Mouse (Mus musculus) ES-E14 (cell line): ENCODE results near the gene Pml. TPM values are rescaled to one million over a fixed set of nuclear protein-coding genes. Genes with fewer than 3 reads are reported as not detected.

Experiments used
- DNase-seq: peaks from one replicate; pipeline ENCODE4 v3.0.0-alpha.2; 2013; ENCODE audit warnings: low read depth, low spot score
- H3K27ac ChIP-seq: 2 replicates; pipeline ENCODE4 v1.5.1; 2012; ENCODE audit warnings: low read depth, mild to moderate bottlenecking, low read length, moderate library complexity, mixed read lengths; ENCODE audit not compliant: poor library complexity, insufficient read depth, severe bottlenecking
- H3K36me3 ChIP-seq: 2 replicates; pipeline ENCODE4 v1.6.1; 2012; ENCODE audit warnings: mild to moderate bottlenecking, low read length, moderate library complexity, mixed read lengths; ENCODE audit not compliant: control insufficient read depth, poor library complexity, insufficient read depth, severe bottlenecking
- H3K4me1 ChIP-seq, 2 experiments: fragments of 150-350 bp in 1 of 2; sonication (generic) in 1 of 2; 2 replicates each; pipeline ENCODE4 v1.6.1; 2012; ENCODE audit warnings: low read length in 2 of 2, mild to moderate bottlenecking in 1 of 2, mixed read lengths in 1 of 2; ENCODE audit not compliant: control insufficient read depth in 2 of 2, insufficient read depth in 2 of 2, poor library complexity in 1 of 2
- H3K4me3 ChIP-seq, 2 experiments: fragments of 150-350 bp in 1 of 2; sonication (generic) in 1 of 2; 2 replicates each; pipeline ENCODE4 v1.5.1; 2012; ENCODE audit warnings: low read length in 2 of 2, low read depth in 1 of 2, mild to moderate bottlenecking in 1 of 2, mixed read lengths in 1 of 2; ENCODE audit not compliant: insufficient read depth in 1 of 2, poor library complexity in 1 of 2, severe bottlenecking in 1 of 2
- H3K9ac ChIP-seq: 2 replicates; pipeline ENCODE4 v1.6.1; 2012; ENCODE audit warnings: low read depth, mild to moderate bottlenecking, low read length, mixed read lengths; ENCODE audit not compliant: poor library complexity, insufficient read depth, severe bottlenecking
- H3K9me3 ChIP-seq: fragments of 150-350 bp; sonication (generic); 2 replicates; pipeline ENCODE4 v1.6.1; 2012; ENCODE audit warnings: low read depth, mild to moderate bottlenecking, low read length; ENCODE audit not compliant: control insufficient read depth, insufficient read depth
- CHD2 ChIP-seq: IDR thresholded peaks from 2 replicates; pipeline ENCODE4 v1.6.1; 2014; ENCODE audit warnings: mild to moderate bottlenecking, low read depth, low read length, inconsistent platforms
- HCFC1 ChIP-seq: IDR thresholded peaks from 2 replicates; pipeline ENCODE4 v1.6.1; 2012; ENCODE audit warnings: low read length, inconsistent platforms, borderline replicate concordance; ENCODE audit not compliant: insufficient read depth
- MAFK ChIP-seq: IDR thresholded peaks from 2 replicates; pipeline ENCODE4 v1.6.1; 2014; ENCODE audit warnings: mild to moderate bottlenecking, low read depth, low read length, inconsistent platforms; ENCODE audit not compliant: insufficient read depth
- ZC3H11A ChIP-seq: IDR thresholded peaks from 2 replicates; pipeline ENCODE4 v1.6.1; 2012; ENCODE audit warnings: low read depth, mild to moderate bottlenecking, inconsistent platforms, low read length, borderline replicate concordance
- ZNF384 ChIP-seq: IDR thresholded peaks from 2 replicates; pipeline ENCODE4 v1.6.1; 2012; ENCODE audit warnings: low read depth, low read length, inconsistent platforms
- in situ Hi-C, 2 experiments: fragments of 600-800 bp; cut with MboI; formaldehyde crosslinking; loops; one replicate each; pipeline ENCODE4 v1.15.1; 2025; ENCODE audit warnings: low sequenced_read_pairs in 2 of 2, inconsistent platforms in 1 of 2; ENCODE audit not compliant: unreplicated experiment in 2 of 2
- total RNA-seq: library from RNA; depleted of rRNA; stranded (reverse); fragments of 300-350 nt; gene quantifications from 2 replicates; pipeline ENCODE4 v1.2.3, GENCODE M21; 2012

Gene Pml
- total RNA-seq, 1 experiment: 72.6 TPM

DNA sequence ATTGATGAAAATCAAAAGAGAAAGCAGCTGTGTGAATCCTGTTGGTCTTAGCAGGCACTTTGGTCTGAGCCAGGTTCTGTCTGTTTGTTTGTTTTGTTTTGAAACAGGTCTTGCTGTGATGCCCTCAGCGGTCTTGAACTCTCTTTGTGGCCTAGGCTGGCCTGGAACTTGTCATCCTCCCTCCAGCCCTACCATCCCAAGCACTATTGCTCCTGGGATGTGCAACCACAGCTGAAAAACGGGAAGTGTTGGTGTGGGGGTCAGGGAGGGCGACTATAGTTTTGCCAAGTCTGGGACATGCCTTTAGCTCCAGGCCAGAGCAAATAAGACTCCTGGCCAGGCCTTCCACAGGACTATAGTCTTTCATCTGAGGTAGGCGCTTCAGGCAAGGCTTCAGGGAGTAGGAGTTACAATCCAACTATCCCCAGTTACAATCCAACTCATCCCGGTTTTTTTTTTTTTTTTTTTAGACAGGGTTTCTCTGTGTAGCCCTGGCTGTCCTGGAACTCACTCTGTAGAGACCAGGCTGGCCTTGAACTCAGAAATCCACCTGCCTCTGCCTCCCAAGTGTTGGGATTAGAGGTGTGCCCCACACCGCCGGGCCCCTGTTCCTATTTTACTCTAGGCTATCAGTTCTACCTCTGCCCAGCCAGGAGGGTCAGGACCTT is 706 bp downstream of the Pml start:
- Histone ChIP-seq H3K9ac (peak overlapping the region; percentile 97), H3K4me3 (peak overlapping the region; percentile 85 to 99), H3K36me3 (peaks cover 17% of the 10 kb centered on the region), H3K27ac (peak overlapping the region; percentile 99), H3K9me3 (no peaks in the 10 kb centered on the region), H3K4me1 (peaks cover 5 to 19% of the 10 kb centered on the region in 2 experiments; a peak in 3 of 4 replicates)
- DNase-seq: no peak
- no peak for TF ChIP-seq HCFC1
- no peak for TF ChIP-seq CHD2
- TF ChIP-seq MAFK: no peak
- TF ChIP-seq ZC3H11A: no peak
- TF ChIP-seq ZNF384: no peak
- in situ Hi-C loops: no loop called here

DNA sequence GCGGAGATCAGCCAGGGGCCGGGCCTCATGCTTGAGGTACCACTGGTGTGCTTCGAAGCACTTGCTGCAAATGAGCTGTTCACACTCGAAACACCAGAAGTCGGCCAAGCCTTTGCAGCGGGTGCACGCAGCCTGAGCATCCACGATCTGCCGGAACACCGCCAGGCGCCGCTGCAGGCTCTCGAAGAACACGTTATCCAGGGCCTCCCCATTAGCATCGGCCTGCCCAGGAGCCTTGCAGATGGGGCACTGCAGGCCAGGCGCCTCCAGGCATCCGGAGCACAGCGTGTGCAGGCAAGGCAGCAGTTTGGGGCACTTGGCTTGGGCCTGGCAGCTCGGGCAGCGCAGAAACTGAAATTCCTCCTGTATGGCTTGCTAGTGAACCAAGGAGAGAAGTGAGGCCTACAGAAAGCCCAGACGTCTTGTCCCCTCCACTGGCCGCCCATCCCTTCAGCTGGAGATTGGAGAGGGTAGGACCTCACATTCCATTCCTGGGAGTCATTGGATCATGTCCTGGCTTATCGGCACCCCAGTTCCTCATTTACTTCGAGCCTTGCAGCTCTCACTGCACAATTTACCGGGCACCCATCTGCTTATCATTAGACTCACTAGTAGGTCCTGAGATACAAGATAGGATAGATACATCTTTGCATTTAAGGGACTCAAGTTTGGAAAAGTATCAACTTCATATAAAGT is 2.4 kb downstream of the Pml start:
- TF ChIP-seq MAFK (no peak), ZC3H11A (peak; percentile 28; the same call in 1 of the 2 replicates)
- Histone ChIP-seq H3K36me3 (peaks cover 29% of the 10 kb centered on the region), H3K4me3 (peak overlapping the region; percentile 85 to 99), H3K9me3 (no peaks in the 10 kb centered on the region), H3K27ac (peak overlapping the region; percentile 99; the same call in 1 of the 2 replicates), H3K4me1 (peaks cover 11 to 16% of the 10 kb centered on the region in 2 experiments), H3K9ac (peak overlapping the region; percentile 82)
- DNase-seq: no peak
- in situ Hi-C loops: no loop called here

DNA sequence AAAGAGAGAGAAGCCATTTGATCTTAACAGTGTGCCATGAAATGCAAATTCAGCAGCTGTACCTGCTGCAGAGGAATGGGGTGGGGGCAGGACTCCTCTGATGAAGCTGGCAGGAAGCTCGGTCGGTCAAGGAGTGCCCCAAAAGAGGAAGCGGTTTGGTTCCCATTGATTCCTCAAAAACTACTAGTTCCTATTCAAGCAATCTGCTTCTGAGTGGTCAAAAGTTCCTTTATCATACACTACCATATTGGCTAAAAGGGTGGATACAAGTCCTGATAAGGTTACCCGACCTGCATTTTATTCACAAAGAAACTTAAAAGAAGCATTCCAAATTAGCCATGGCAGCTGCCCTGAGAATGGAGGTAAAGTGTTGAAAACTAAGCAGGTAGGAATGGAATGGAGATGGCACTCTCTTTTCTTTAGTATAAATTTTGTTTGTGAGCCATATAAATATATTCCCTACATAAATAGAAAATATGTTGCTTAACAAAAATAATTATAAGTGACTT is 3.4 kb downstream of the Pml start:
- in situ Hi-C loops: no loop called here

DNA sequence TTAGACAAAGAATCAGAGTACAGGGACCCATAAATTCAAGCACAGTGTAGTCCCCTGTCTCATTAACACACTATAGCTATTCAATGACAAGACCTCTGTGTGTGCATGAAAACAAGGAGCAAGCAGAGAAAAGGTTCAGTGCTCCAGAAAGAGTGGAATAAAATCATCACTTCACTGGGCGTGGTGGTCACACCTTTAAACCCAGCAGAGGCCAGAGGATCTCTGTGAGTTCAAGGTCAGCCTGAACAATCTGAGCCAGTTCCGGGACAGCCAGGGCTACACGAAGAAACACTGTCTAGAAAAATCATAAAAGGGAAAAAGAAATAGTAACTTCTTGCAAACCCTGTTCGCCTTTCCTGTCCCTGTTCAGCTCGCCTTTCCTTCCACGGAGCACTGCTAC is 5.9 kb downstream of the Pml start:
- Histone ChIP-seq H3K4me1 (peaks cover 15 to 20% of the 10 kb centered on the region in 2 experiments), H3K4me3 (peak overlapping the region in 1 of 2 experiments; percentile 5; a peak in 1 of 4 replicates), H3K27ac (peak overlapping the region; percentile 65; the same call in 1 of the 2 replicates), H3K9ac (no peak overlapping the region), H3K9me3 (no peaks in the 10 kb centered on the region), H3K36me3 (peaks cover 39% of the 10 kb centered on the region)
- DNase-seq: no peak
- in situ Hi-C loops: no loop called here
- TF ChIP-seq HCFC1 (no peak), ZNF384 (no peak), ZC3H11A (no peak), MAFK (no peak), CHD2 (no peak)

More for the DNA sequence above, 3.4 kb downstream of the Pml start:
- Histone ChIP-seq H3K4me3 (peak overlapping the region; percentile 85 to 99), H3K27ac (peak overlapping the region; percentile 9; the same call in 1 of the 2 replicates), H3K4me1 (peaks cover 11 to 17% of the 10 kb centered on the region in 2 experiments), H3K36me3 (peaks cover 32% of the 10 kb centered on the region), H3K9ac (peak overlapping the region; percentile 34; the same call in 1 of the 2 replicates), H3K9me3 (no peaks in the 10 kb centered on the region)
- TF ChIP-seq ZNF384 (no peak), MAFK (no peak), HCFC1 (no peak), ZC3H11A (no peak), CHD2 (no peak)
- no peak for DNase-seq
